Mouse (Mus musculus) kidney, adult 9 months (tissue): ENCODE results near the gene Ncoa1.

Experiments used
- DNase-seq: peaks from one replicate; pipeline ENCODE4 v3.0.0; 2022

The Ncoa1 gene

GRCm38 (mm10) chr12:4206106-4206505 lies 270.9 kb downstream of the Ncoa1 start:
- DNase-seq, result no peak

GRCm38 (mm10) chr12:4202206-4202605 lies 274.8 kb downstream of the Ncoa1 start:
- DNase-seq, result no peak

GRCm38 (mm10) chr12:4201454-4202200 lies 275.4 kb downstream of the Ncoa1 start:
- no peak for DNase-seq

- no peak for DNase-seq
These were observed 277.7 kb downstream of the Ncoa1 start for GRCm38 (mm10) chr12:4199271-4199670.

GRCm38 (mm10) chr12:4198702-4199101 lies 278.3 kb downstream of the Ncoa1 start:
- DNase-seq, result no peak
